8 mouse cellular contexts compared by ENCODE assay signal in genomic region chr5:135934481-135935175, GRCm38 (mm10). TPM values are rescaled to one million over a fixed set of nuclear protein-coding genes. Genes with fewer than 3 reads are reported as not detected.
DNase-seq lines count a peak whose midpoint lies in the region; ATAC-seq and TF ChIP-seq lines count a peak whose summit lies in the region.

TSS of gene Ywhag (minus strand) at chr5:135934616.

- dilution Hi-C loops in CH12.LX (cut with MboI; ENCODE audit: extremely low pct_ligation_motif_present, extremely low pct_unique_long_range_greater_than_20kb, low sequenced_read_pairs) = no loop called here

- DNase-seq in CH12.LX (ENCODE audit: extremely low read depth) = peak; percentile 97
- DNase-seq in c-Kit-positive CD71-positive TER-119-negative erythroid progenitor cells, embryonic 14.5 days (ENCODE audit: low read depth) = peak; percentile 86
- peak; percentile 98 for DNase-seq in forebrain, embryonic 11.5 days (ENCODE audit: low spot score)
- DNase-seq in kidney, postnatal 36 days = peak; percentile 98
- peak; percentile 98 for DNase-seq in telencephalon, adult 2 months (ENCODE audit: low read depth, low spot score)

- peak; percentile 19 for TF ChIP-seq RAD21 in CH12.LX (IDR thresholded peaks at IDR 0.05; ENCODE audit: low read depth, low read length)

- TF ChIP-seq EP300 in CH12.LX (IDR thresholded peaks at IDR 0.05; ENCODE audit: low read length) = no peak

- H3K79me2 ChIP-seq in CH12.LX (replicated peaks; ENCODE audit: control insufficient read depth, extremely low read depth, insufficient read depth, poor library complexity, severe bottlenecking) = peaks cover 46% of the 10 kb centered on the region

- no peaks in the 10 kb centered on the region for H3K27me3 ChIP-seq in CH12.LX (replicated peaks)
- H3K27me3 ChIP-seq in forebrain, embryonic 11.5 days (ENCODE audit: control insufficient read depth, insufficient read depth, low read length) = no peaks in the 10 kb centered on the region
- no peaks in the 10 kb centered on the region for H3K27me3 ChIP-seq in heart, embryonic 16.5 days (ENCODE audit: control insufficient read depth, insufficient read depth, low read length)
- H3K27me3 ChIP-seq in liver, embryonic 15.5 days = no peaks in the 10 kb centered on the region
- no peaks in the 10 kb centered on the region for H3K27me3 ChIP-seq in neural tube, embryonic 12.5 days (replicated peaks)

- peak within 1 kb of the TSS; percentile 96 to 98 (median 96) for H3K4me3 ChIP-seq in CH12.LX (replicated peaks in 1 of 3; ENCODE audit: low read depth in 2 of 3, low read length in 2 of 3, poor library complexity in 1 of 3)
- H3K4me3 ChIP-seq in forebrain, embryonic 11.5 days (ENCODE audit: low read depth, low read length) = peak within 1 kb of the TSS; percentile 69
- H3K4me3 ChIP-seq in heart, embryonic 16.5 days (ENCODE audit: low read length) = peak within 1 kb of the TSS; percentile 98
- H3K4me3 ChIP-seq in liver, embryonic 15.5 days (replicated peaks) = peak within 1 kb of the TSS; percentile 97
- peak within 1 kb of the TSS; percentile 91 for H3K4me3 ChIP-seq in neural tube, embryonic 12.5 days

- peak within 1 kb of the TSS; percentile 90 for H3K9ac ChIP-seq in CH12.LX (ENCODE audit: insufficient read depth, low read depth)
- peak within 1 kb of the TSS; percentile 79 for H3K9ac ChIP-seq in forebrain, embryonic 11.5 days (ENCODE audit: low read length)
- H3K9ac ChIP-seq in heart, embryonic 16.5 days (ENCODE audit: low read length) = peak within 1 kb of the TSS; percentile 97
- peak within 1 kb of the TSS; percentile 87 for H3K9ac ChIP-seq in liver, embryonic 15.5 days
- peak within 1 kb of the TSS; percentile 92 for H3K9ac ChIP-seq in neural tube, embryonic 12.5 days

- ATAC-seq in forebrain, embryonic 11.5 days (replicated peaks; ENCODE audit: low FRiP score) = peak; percentile 96
- peak; percentile 96 for ATAC-seq in heart, embryonic 16.5 days (replicated peaks; ENCODE audit: extremely low read depth, insufficient read depth, low FRiP score)
- peak; percentile 91 for ATAC-seq in liver, embryonic 15.5 days (ENCODE audit: insufficient read depth)
- peak; percentile 95 for ATAC-seq in neural tube, embryonic 12.5 days (ENCODE audit: low FRiP score, low read depth)

- H3K4me1 ChIP-seq in CH12.LX (ENCODE audit: control insufficient read depth in 1 of 2, insufficient read depth in 2 of 2) = peaks cover 4 to 38% of the 10 kb centered on the region in 2 experiments; a peak in 3 of 4 replicates
- H3K4me1 ChIP-seq in forebrain, embryonic 11.5 days (replicated peaks; ENCODE audit: control insufficient read depth, insufficient read depth, low read length) = peaks cover 7% of the 10 kb centered on the region; the same call in 1 of the 2 replicates
- peaks cover 24% of the 10 kb centered on the region for H3K4me1 ChIP-seq in heart, embryonic 16.5 days (ENCODE audit: control insufficient read depth, insufficient read depth, low read length)
- peaks cover 32% of the 10 kb centered on the region for H3K4me1 ChIP-seq in liver, embryonic 15.5 days (replicated peaks)
- H3K4me1 ChIP-seq in neural tube, embryonic 12.5 days = peaks cover 16% of the 10 kb centered on the region

- in situ Hi-C loops in CH12.LX (cut with MboI; ENCODE audit: low pct_ligation_motif_present, low pct_unique_long_range_greater_than_20kb, low sequenced_read_pairs) = no loop called here

- peak within 1 kb of the TSS; percentile 90 for H3K27ac ChIP-seq in CH12.LX (ENCODE audit: insufficient read depth, low read depth)
- H3K27ac ChIP-seq in forebrain, embryonic 11.5 days (ENCODE audit: low read depth, low read length) = peak within 1 kb of the TSS; percentile 89
- H3K27ac ChIP-seq in heart, embryonic 16.5 days (ENCODE audit: low read length) = peak within 1 kb of the TSS; percentile 99
- peak within 1 kb of the TSS; percentile 98 for H3K27ac ChIP-seq in liver, embryonic 15.5 days (replicated peaks)
- H3K27ac ChIP-seq in neural tube, embryonic 12.5 days = peak within 1 kb of the TSS; percentile 92

- peak in 1 of 2 experiments; percentile 75; a peak in 2 of 4 replicates for TF ChIP-seq CTCF in CH12.LX (conservative IDR thresholded peaks at IDR 0.05 in 1 of 2, IDR thresholded peaks at IDR 0.05 in 1 of 2; ENCODE audit: low read depth in 2 of 2, low read length in 2 of 2)

- peak; percentile 95 for TF ChIP-seq POLR2A in CH12.LX (IDR thresholded peaks at IDR 0.05; ENCODE audit: low read depth, low read length)

- H3K4me2 ChIP-seq in CH12.LX (ENCODE audit: insufficient read depth, low read depth, poor library complexity, severe bottlenecking) = peak within 1 kb of the TSS; percentile 78
- peak within 1 kb of the TSS; percentile 75 for H3K4me2 ChIP-seq in forebrain, embryonic 11.5 days (ENCODE audit: low read depth, low read length, severe bottlenecking)
- H3K4me2 ChIP-seq in heart, embryonic 16.5 days (ENCODE audit: low read depth, low read length) = peak within 1 kb of the TSS; percentile 79
- peak within 1 kb of the TSS; percentile 90 for H3K4me2 ChIP-seq in liver, embryonic 15.5 days
- peak within 1 kb of the TSS; percentile 63 for H3K4me2 ChIP-seq in neural tube, embryonic 12.5 days (replicated peaks)

- no peaks in the 10 kb centered on the region for H3K9me3 ChIP-seq in CH12.LX (replicated peaks; ENCODE audit: low read length)
- H3K9me3 ChIP-seq in forebrain, embryonic 11.5 days (ENCODE audit: control insufficient read depth, low read length) = no peaks in the 10 kb centered on the region
- no peaks in the 10 kb centered on the region for H3K9me3 ChIP-seq in heart, embryonic 16.5 days (replicated peaks; ENCODE audit: control insufficient read depth, low read length)
- no peaks in the 10 kb centered on the region for H3K9me3 ChIP-seq in liver, embryonic 15.5 days (replicated peaks)
- H3K9me3 ChIP-seq in neural tube, embryonic 12.5 days = no peaks in the 10 kb centered on the region

- WGBS in forebrain, embryonic 11.5 days = under 1% methylated on average over 48 of the region's 48 CpGs
- under 1% methylated on average over 43 of the region's 48 CpGs for WGBS in heart, embryonic 16.5 days
- WGBS in liver, embryonic 15.5 days (ENCODE audit: insufficient replicate concordance) = under 1% methylated on average over 48 of the region's 48 CpGs
- 0% methylated on average over 47 of the region's 48 CpGs for WGBS in neural tube, embryonic 12.5 days

- peaks cover 20 to 28% of the 10 kb centered on the region in 2 experiments for H3K36me3 ChIP-seq in CH12.LX (replicated peaks in 1 of 2; ENCODE audit: control insufficient read depth in 1 of 2, insufficient read depth in 1 of 2, low read length in 1 of 2)
- H3K36me3 ChIP-seq in forebrain, embryonic 11.5 days (ENCODE audit: control insufficient read depth, insufficient read depth, low read length) = peaks cover 2% of the 10 kb centered on the region; the same call in 1 of the 2 replicates
- peaks cover 18% of the 10 kb centered on the region for H3K36me3 ChIP-seq in heart, embryonic 16.5 days (ENCODE audit: control insufficient read depth, insufficient read depth)
- H3K36me3 ChIP-seq in liver, embryonic 15.5 days (replicated peaks) = peaks cover 23% of the 10 kb centered on the region
- H3K36me3 ChIP-seq in neural tube, embryonic 12.5 days = peaks cover 25% of the 10 kb centered on the region

TF ChIP-seq in CH12.LX, 34 proteins besides CTCF, POLR2A, EP300 and RAD21 (continues in another document):
- peak; percentile 89; the same call in 1 of the 2 replicates for TF ChIP-seq KAT2A (IDR thresholded peaks at IDR 0.05; ENCODE audit: insufficient replicate concordance, low read length)
- TF ChIP-seq TCF12 (IDR thresholded peaks at IDR 0.05; ENCODE audit: low read depth, low read length) = peak; percentile 87
- TF ChIP-seq GABPA (IDR thresholded peaks at IDR 0.05; ENCODE audit: insufficient replicate concordance, low read depth, low read length) = peak; percentile 75; the same call in 1 of the 2 replicates
- peak; percentile 69 for TF ChIP-seq MAX (IDR thresholded peaks at IDR 0.05; ENCODE audit: low read length)
- TF ChIP-seq UBTF (IDR thresholded peaks at IDR 0.05; ENCODE audit: low read depth, low read length) = peak; percentile 12; the same call in 1 of the 2 replicates
- peak; percentile 12; the same call in 1 of the 2 replicates for TF ChIP-seq ETS1 (conservative IDR thresholded peaks at IDR 0.05; ENCODE audit: low read depth, low read length)
- TF ChIP-seq RCOR1 (conservative IDR thresholded peaks at IDR 0.05; ENCODE audit: low read depth, low read length) = 0 out of 2 replicates have a peak, but pooled peaks have one; percentile 5
- TF ChIP-seq CHD2 (IDR thresholded peaks at IDR 0.05; ENCODE audit: low read length) = peak; percentile 87
- TF ChIP-seq ZKSCAN1 (IDR thresholded peaks at IDR 0.05; ENCODE audit: borderline replicate concordance, low read depth, low read length) = peak; percentile 34; the same call in 1 of the 2 replicates
- TF ChIP-seq ZMIZ1 (IDR thresholded peaks at IDR 0.05; ENCODE audit: low read depth, low read length) = peak; percentile 94
- TF ChIP-seq BHLHE40 (IDR thresholded peaks at IDR 0.05; ENCODE audit: low read depth, low read length) = peak; percentile 89
- no peak for TF ChIP-seq E2F4 (IDR thresholded peaks at IDR 0.05; ENCODE audit: insufficient replicate concordance, low read depth, low read length)
- TF ChIP-seq MYC (IDR thresholded peaks at IDR 0.05; ENCODE audit: low read depth, low read length) = no peak
- TF ChIP-seq NELFE (IDR thresholded peaks at IDR 0.05; ENCODE audit: low read depth, low read length) = peak; percentile 95
- no peak; the same call in none of the 2 replicates for TF ChIP-seq SIN3A (IDR thresholded peaks at IDR 0.05; ENCODE audit: low read length)
- peak; percentile 41; the same call in 1 of the 2 replicates for TF ChIP-seq USF1 (IDR thresholded peaks at IDR 0.05; ENCODE audit: low read depth, low read length)
- TF ChIP-seq IRF4 (IDR thresholded peaks at IDR 0.05; ENCODE audit: low read depth, low read length) = peak; percentile 22; the same call in 1 of the 2 replicates
- peak; percentile 69 for TF ChIP-seq ELF1 (IDR thresholded peaks at IDR 0.05; ENCODE audit: low read depth, low read length)
- TF ChIP-seq HCFC1 (IDR thresholded peaks at IDR 0.05; ENCODE audit: low read depth, low read length) = peak; percentile 95
- no peak for TF ChIP-seq PAX5 (IDR thresholded peaks at IDR 0.05; ENCODE audit: low read length)
- TF ChIP-seq SMC3 (IDR thresholded peaks at IDR 0.05; ENCODE audit: low read depth, low read length) = peak; percentile 33

RNA-seq across cellular contexts. Expression of gene Ywhag, which starts in this region (rescaled TPM):
- 77.3 and 89.2 TPM in 2 replicates for total RNA-seq in CH12.LX (2012; rRNA removed)
- 46.4 and 55.3 TPM in 2 replicates for total RNA-seq in CH12.LX (2014; rRNA removed)
- 233 and 239 TPM in 2 replicates for polyA plus RNA-seq in CH12.LX (2012; ENCODE audit: insufficient read length, low read depth)
- polyA plus RNA-seq in forebrain, embryonic 11.5 days (2014; fragmentation: Nextera tagmentation; extraction: Ambion mirVana) = 147 and 161 TPM in 2 replicates
- 167 and 202 TPM in 2 replicates for polyA plus RNA-seq in heart, embryonic 16.5 days (2015; fragmentation: Nextera tagmentation; extraction: Ambion mirVana)
- polyA plus RNA-seq in liver, embryonic 15.5 days (2015; fragmentation: Nextera tagmentation; extraction: Ambion mirVana) = 60.9 and 65.4 TPM in 2 replicates
- polyA plus RNA-seq in neural tube, embryonic 12.5 days (2016; fragmentation: Nextera tagmentation; extraction: Ambion mirVana) = 516 and 524 TPM in 2 replicates

Comparison
In these comparisons a context has a peak if more than half of its experiments do, and no peak if none do; other contexts are left out.
1. Peak in every context shown above with its lines: DNase-seq, ATAC-seq, H3K4me3 ChIP-seq and H3K27ac ChIP-seq.